In genomic region chr12:113186326-113187010, GRCm38 (mm10) we compare ENCODE assay signal across 8 mouse cellular contexts. TPM values are rescaled to one million over a fixed set of nuclear protein-coding genes. Genes with fewer than 3 reads are reported as not detected.
DNase-seq lines count a peak whose midpoint lies in the region; ATAC-seq and TF ChIP-seq lines count a peak whose summit lies in the region.

No protein-coding gene starts in this region.

- peak overlapping the region; percentile 42 for H3K9ac ChIP-seq in stomach, embryonic 14.5 days (replicated peaks; ENCODE audit: low read depth, low read length)

- 41% methylated on average over 12 of the region's 12 CpGs for WGBS in limb, embryonic 10.5 days
- WGBS in stomach, embryonic 14.5 days, result 42% methylated on average over 12 of the region's 12 CpGs

- no peak overlapping the region for H3K27ac ChIP-seq in testis, adult 2 months (ENCODE audit: control insufficient read depth, insufficient read depth, low read depth, low read length)
- H3K27ac ChIP-seq in limb, embryonic 10.5 days, result peak overlapping the region; percentile 80
- H3K27ac ChIP-seq in stomach, embryonic 14.5 days (ENCODE audit: low read length), result no peak overlapping the region

- H3K9me3 ChIP-seq in limb, embryonic 10.5 days (replicated peaks), result no peaks in the 10 kb centered on the region
- H3K9me3 ChIP-seq in stomach, embryonic 14.5 days (ENCODE audit: control insufficient read depth, low read depth, low read length), result no peaks in the 10 kb centered on the region

- no peaks in the 10 kb centered on the region for H3K27me3 ChIP-seq in testis, adult 2 months (ENCODE audit: control insufficient read depth, insufficient read depth, low read length)
- H3K27me3 ChIP-seq in limb, embryonic 10.5 days (ENCODE audit: low read depth, poor library complexity, severe bottlenecking), result peaks cover 40% of the 10 kb centered on the region
- H3K27me3 ChIP-seq in stomach, embryonic 14.5 days (ENCODE audit: control insufficient read depth, insufficient read depth, low read length), result peaks cover 5% of the 10 kb centered on the region; the same call in 1 of the 2 replicates

- H3K4me3 ChIP-seq in testis, adult 2 months (ENCODE audit: control insufficient read depth, low read depth, low read length), result peak overlapping the region; percentile 28; the same call in 1 of the 2 replicates
- peak overlapping the region; percentile 76 for H3K4me3 ChIP-seq in limb, embryonic 10.5 days
- peak overlapping the region; percentile 54 for H3K4me3 ChIP-seq in stomach, embryonic 14.5 days (ENCODE audit: low read depth, low read length)

- TF ChIP-seq POLR2A in testis, adult 2 months (IDR thresholded peaks at IDR 0.05; ENCODE audit: control insufficient read depth, low read depth, low read length), result no peak

- H3K36me3 ChIP-seq in testis, adult 2 months (ENCODE audit: control insufficient read depth, insufficient read depth, low read length), result no peaks in the 10 kb centered on the region
- peaks cover 29% of the 10 kb centered on the region for H3K36me3 ChIP-seq in limb, embryonic 10.5 days
- no peaks in the 10 kb centered on the region; the same call in 1 of the 2 replicates for H3K36me3 ChIP-seq in stomach, embryonic 14.5 days (ENCODE audit: control insufficient read depth, insufficient read depth, low read length)

- H3K4me2 ChIP-seq in stomach, embryonic 14.5 days (replicated peaks; ENCODE audit: low read depth, low read length), result peak overlapping the region; percentile 84

- DNase-seq in cerebellum, adult 11 months, result peak; percentile 35
- DNase-seq in cerebellum, postnatal 4 days (ENCODE audit: low spot score in 2 of 2), result no peak
- DNase-seq in testis, postnatal 14 days (ENCODE audit: low spot score), result no peak
- DNase-seq in limb, embryonic 10.5 days (ENCODE audit: low spot score), result no peak
- DNase-seq in gastrocnemius, postnatal 25 days, result no peak
- no peak for DNase-seq in spleen, postnatal 10 days (ENCODE audit: low spot score in 2 of 2)

- peaks cover 26% of the 10 kb centered on the region for H3K4me1 ChIP-seq in testis, adult 2 months (ENCODE audit: control insufficient read depth, insufficient read depth, low read length)
- H3K4me1 ChIP-seq in limb, embryonic 10.5 days, result peaks cover 32% of the 10 kb centered on the region
- peaks cover 13% of the 10 kb centered on the region; the same call in 1 of the 2 replicates for H3K4me1 ChIP-seq in stomach, embryonic 14.5 days (ENCODE audit: control insufficient read depth, insufficient read depth, low read length)

- no peak for ATAC-seq in stomach, embryonic 14.5 days (ENCODE audit: insufficient number of reproducible peaks, insufficient read depth, low FRiP score, low read depth)

- TF ChIP-seq CTCF in testis, adult 2 months (IDR thresholded peaks at IDR 0.05; ENCODE audit: control insufficient read depth, insufficient read depth, insufficient replicate concordance, low read depth, low read length), result no peak

RNA-seq across cellular contexts. Expression of gene Tmem121, which starts 0.7 kb away (rescaled TPM):
- 1.0 and 1.3 TPM in 2 replicates for polyA plus RNA-seq in testis, adult 2 months (2012; rRNA removed)
- 12.3 and 15.7 TPM in 2 replicates for polyA plus RNA-seq in limb, embryonic 10.5 days (2016; fragmentation: Nextera tagmentation; extraction: Ambion mirVana)
- polyA plus RNA-seq in stomach, embryonic 14.5 days (2014; fragmentation: Nextera tagmentation; extraction: Ambion mirVana), result 6.3 and 7.2 TPM in 2 replicates
- under 1 TPM; 0.33 to 0.46 TPM for total RNA-seq in gastrocnemius, postnatal 25 days (2021)

RNA-seq across cellular contexts. Expression of gene Tedc1, which starts 30.2 kb away (rescaled TPM):
- 46.9 and 48.0 TPM in 2 replicates for polyA plus RNA-seq in testis, adult 2 months (2012; rRNA removed)
- 49.4 and 60.2 TPM in 2 replicates for polyA plus RNA-seq in limb, embryonic 10.5 days (2016; fragmentation: Nextera tagmentation; extraction: Ambion mirVana)
- 29.2 and 34.7 TPM in 2 replicates for polyA plus RNA-seq in stomach, embryonic 14.5 days (2014; fragmentation: Nextera tagmentation; extraction: Ambion mirVana)
- total RNA-seq in gastrocnemius, postnatal 25 days (2021), result under 1 TPM; 0.46 to 0.54 TPM

RNA-seq across cellular contexts. Expression of gene Crip1, which starts 40.4 kb away (rescaled TPM):
- 30.4 and 106 TPM in 2 replicates for polyA plus RNA-seq in testis, adult 2 months (2012; rRNA removed)
- 48.7 and 61.0 TPM in 2 replicates for polyA plus RNA-seq in limb, embryonic 10.5 days (2016; fragmentation: Nextera tagmentation; extraction: Ambion mirVana)
- 233 and 261 TPM in 2 replicates for polyA plus RNA-seq in stomach, embryonic 14.5 days (2014; fragmentation: Nextera tagmentation; extraction: Ambion mirVana)
- 100 to 1,000 TPM in 1 of 2 experiments, 10 to 100 TPM in 1; 90.0 to 150 TPM for total RNA-seq in gastrocnemius, postnatal 25 days (2021)

RNA-seq across cellular contexts. Expression of gene Crip2, which starts 46.4 kb away (rescaled TPM):
- polyA plus RNA-seq in testis, adult 2 months (2012; rRNA removed), result 178 and 179 TPM in 2 replicates
- polyA plus RNA-seq in limb, embryonic 10.5 days (2016; fragmentation: Nextera tagmentation; extraction: Ambion mirVana), result 58.8 and 63.8 TPM in 2 replicates
- 118 and 124 TPM in 2 replicates for polyA plus RNA-seq in stomach, embryonic 14.5 days (2014; fragmentation: Nextera tagmentation; extraction: Ambion mirVana)
- 10 to 100 TPM; 39.5 to 52.5 TPM for total RNA-seq in gastrocnemius, postnatal 25 days (2021)
